Mouse (Mus musculus) heart, embryonic 16.5 days (tissue): ENCODE results near the gene Dlx5. TPM values are rescaled to one million over a fixed set of nuclear protein-coding genes. Genes with fewer than 3 reads are reported as not detected.

Experiments
- ATAC-seq: fragments of 200-750 bp; cut with Nextera tagmentation; replicated peaks from 2 replicates; pipeline ENCODE4 v1.8.0; 2017; ENCODE audit warnings: moderate number of reproducible peaks; ENCODE audit not compliant: insufficient read depth, low FRiP score; ENCODE audit errors: extremely low read depth
- H3K27ac ChIP-seq: fragments of 300-500 bp; sonication (generic); 2 replicates; pipeline ENCODE4 v1.5.1; 2014; ENCODE audit warnings: mild to moderate bottlenecking, low read length, control low read depth, moderate library complexity
- H3K27me3 ChIP-seq: fragments of 300-500 bp; sonication (generic); 2 replicates; pipeline ENCODE4 v1.6.1; 2014; ENCODE audit warnings: low read length, mixed read lengths; ENCODE audit not compliant: control insufficient read depth, insufficient read depth
- H3K36me3 ChIP-seq: fragments of 300-500 bp; sonication (generic); 2 replicates; pipeline ENCODE4 v1.6.1; 2014; ENCODE audit not compliant: control insufficient read depth, insufficient read depth
- H3K4me1 ChIP-seq: fragments of 300-500 bp; sonication (generic); 2 replicates; pipeline ENCODE4 v1.6.1; 2014; ENCODE audit warnings: low read length, mixed read lengths; ENCODE audit not compliant: control insufficient read depth, insufficient read depth
- H3K4me2 ChIP-seq: fragments of 300-500 bp; sonication (generic); 2 replicates; pipeline ENCODE4 v1.6.1; 2014; ENCODE audit warnings: low read depth, mild to moderate bottlenecking, control low read depth, low read length
- H3K4me3 ChIP-seq: fragments of 300-500 bp; sonication (generic); 2 replicates; pipeline ENCODE4 v1.5.1; 2014; ENCODE audit warnings: mild to moderate bottlenecking, control low read depth, low read length
- H3K9ac ChIP-seq: fragments of 300-500 bp; sonication (generic); 2 replicates; pipeline ENCODE4 v1.6.1; 2014; ENCODE audit warnings: low read length, control low read depth
- H3K9me3 ChIP-seq: fragments of 300-500 bp; sonication (generic); replicated peaks from 2 replicates; pipeline ENCODE4 v1.6.1; 2016; ENCODE audit warnings: low read length; ENCODE audit not compliant: control insufficient read depth
- WGBS: fragments of 180-500 bp; shearing (Covaris S2); extraction: QIAGEN DNeasy Blood & Tissue Kit; methylation state at CpG from one replicate; pipeline ENCODE4 v1.1.7; 2014; 5-methylcytosine and 5-hydroxymethylcytosine counted together
- polyA plus RNA-seq: library from polyadenylated mRNA; unstranded; fragments of >200 nt; fragmentation: Nextera tagmentation; extraction: Ambion mirVana; gene quantifications from 2 replicates; pipeline ENCODE4 v1.2.1, GENCODE M21; 2015

The Dlx5 gene
- 1.1 and 1.4 TPM in 2 replicates for polyA plus RNA-seq

DNA sequence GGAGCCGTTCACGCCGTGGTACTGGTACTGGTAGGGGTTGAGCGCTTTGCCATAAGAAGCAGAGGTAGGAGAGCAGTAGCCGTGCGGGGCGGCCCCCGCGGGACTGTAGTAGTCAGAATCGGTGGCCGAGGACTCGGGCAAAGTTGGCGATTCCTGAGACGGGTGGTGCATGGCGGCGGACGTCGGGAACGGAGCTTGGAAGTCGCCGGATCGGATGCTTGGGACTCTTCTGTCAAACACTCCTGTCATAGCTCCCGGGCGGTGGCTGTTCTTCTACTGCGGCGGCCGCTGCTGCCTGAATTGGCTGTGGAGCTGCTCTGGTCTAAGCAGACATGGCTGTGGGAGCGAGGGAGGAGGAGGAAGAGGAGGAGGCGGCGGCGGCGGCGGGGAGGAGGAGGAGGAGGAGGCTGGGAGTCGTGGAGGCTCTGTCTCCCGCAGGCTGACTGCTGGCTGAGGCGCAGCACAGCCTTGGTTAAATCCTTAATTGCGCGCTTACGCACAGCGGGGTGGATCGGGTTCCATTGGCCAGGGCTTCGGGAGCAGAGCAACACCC lies at the start of gene Dlx5:
Dlx5 (minus strand) TSS at position 448 of the 553 bp plus-strand sequence.
- Histone ChIP-seq H3K4me2 (peak within 1 kb of the TSS; percentile 90), H3K36me3 (no peaks in the 10 kb centered on the region), H3K27ac (no peak within 1 kb of the TSS), H3K9ac (peak within 1 kb of the TSS; percentile 57), H3K9me3 (no peaks in the 10 kb centered on the region), H3K27me3 (peaks cover 66% of the 10 kb centered on the region), H3K4me1 (peaks cover 8% of the 10 kb centered on the region), H3K4me3 (peak within 1 kb of the TSS; percentile 62)
- under 1% methylated on average over 40 of the region's 42 CpGs for WGBS
- peak; percentile 47 for ATAC-seq

DNA sequence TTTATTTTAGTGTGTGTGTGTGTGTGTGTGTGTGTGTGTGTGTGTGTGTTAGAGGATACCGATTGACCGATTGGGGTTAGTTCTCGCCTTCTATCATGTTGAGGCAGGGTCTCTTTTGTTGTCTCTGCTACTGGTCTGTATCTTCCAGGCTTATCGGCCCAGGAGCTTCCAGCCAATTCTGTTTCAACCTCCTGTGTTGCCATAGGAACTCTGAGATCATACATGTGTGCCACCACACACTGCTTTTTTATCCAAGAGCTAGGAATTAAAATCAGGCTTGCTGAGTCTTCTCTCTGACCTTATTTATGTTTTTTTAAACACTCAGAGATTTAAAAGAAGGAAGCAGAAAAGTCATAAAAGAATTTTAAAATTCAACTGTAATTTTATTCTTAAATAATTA lies 49.6 kb upstream of the Dlx5 start:
- no peak overlapping the region for H3K9ac ChIP-seq
- no peaks in the 10 kb centered on the region for H3K27me3 ChIP-seq
- no peaks in the 10 kb centered on the region for H3K4me1 ChIP-seq
- no peak for ATAC-seq
- 71% methylated on average over 4 of the region's 4 CpGs for WGBS
- H3K9me3 ChIP-seq: no peaks in the 10 kb centered on the region
- H3K4me3 ChIP-seq: no peak overlapping the region
- H3K27ac ChIP-seq: no peak overlapping the region
- H3K4me2 ChIP-seq: no peak overlapping the region
- no peaks in the 10 kb centered on the region for H3K36me3 ChIP-seq

DNA sequence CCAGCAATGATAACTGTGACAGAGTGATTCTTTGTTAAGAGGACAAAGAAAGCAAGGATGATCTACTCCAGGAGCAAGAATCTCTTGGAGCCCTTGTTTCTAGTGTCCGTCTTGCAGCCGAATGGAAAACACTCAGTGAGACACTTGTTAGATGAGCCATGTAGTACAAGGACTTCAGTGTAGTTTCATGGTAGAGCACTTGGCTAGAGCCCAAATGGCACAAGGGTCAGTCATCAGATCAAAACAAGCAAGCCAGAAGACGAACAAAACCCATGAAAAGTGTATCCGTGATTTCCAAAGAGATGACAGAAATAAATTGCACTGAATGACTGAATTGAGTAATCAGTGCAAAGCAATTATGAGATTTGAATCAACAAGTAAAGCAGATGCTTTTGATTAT lies 48.9 kb upstream of the Dlx5 start:
- 83% methylated on average over 4 of the region's 4 CpGs for WGBS
- H3K36me3 ChIP-seq: no peaks in the 10 kb centered on the region
- H3K4me2 ChIP-seq: no peak overlapping the region
- no peaks in the 10 kb centered on the region for H3K27me3 ChIP-seq
- H3K4me1 ChIP-seq: no peaks in the 10 kb centered on the region
- no peak overlapping the region for H3K27ac ChIP-seq
- H3K9ac ChIP-seq: no peak overlapping the region
- ATAC-seq: no peak
- H3K9me3 ChIP-seq: no peaks in the 10 kb centered on the region
- H3K4me3 ChIP-seq: no peak overlapping the region

DNA sequence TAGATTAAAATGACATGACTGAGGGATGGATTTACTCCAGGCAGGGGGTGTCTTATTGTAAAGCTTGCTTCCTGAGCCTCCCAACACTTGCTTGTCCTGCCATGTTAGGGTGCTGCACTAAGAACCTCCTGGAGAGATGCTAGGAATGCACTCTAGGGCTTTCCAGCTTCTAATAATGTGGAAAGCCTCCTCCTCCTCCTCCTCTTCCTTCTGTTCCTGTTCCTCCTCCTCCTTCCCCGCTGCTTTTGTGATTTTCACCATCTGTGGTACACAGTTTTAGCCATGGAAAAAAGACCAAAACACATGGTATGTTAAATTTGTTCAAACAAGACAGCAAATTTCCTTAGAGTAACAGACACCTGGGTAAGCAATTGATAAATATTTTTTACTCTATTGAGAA lies 43.4 kb upstream of the Dlx5 start:
- Histone ChIP-seq H3K9ac (no peak overlapping the region), H3K4me3 (no peak overlapping the region), H3K4me2 (no peak overlapping the region), H3K9me3 (no peaks in the 10 kb centered on the region), H3K36me3 (no peaks in the 10 kb centered on the region), H3K27ac (no peak overlapping the region), H3K4me1 (no peaks in the 10 kb centered on the region), H3K27me3 (no peaks in the 10 kb centered on the region)
- ATAC-seq: no peak
- 58% methylated on average over 1 of the region's 1 CpGs for WGBS

DNA sequence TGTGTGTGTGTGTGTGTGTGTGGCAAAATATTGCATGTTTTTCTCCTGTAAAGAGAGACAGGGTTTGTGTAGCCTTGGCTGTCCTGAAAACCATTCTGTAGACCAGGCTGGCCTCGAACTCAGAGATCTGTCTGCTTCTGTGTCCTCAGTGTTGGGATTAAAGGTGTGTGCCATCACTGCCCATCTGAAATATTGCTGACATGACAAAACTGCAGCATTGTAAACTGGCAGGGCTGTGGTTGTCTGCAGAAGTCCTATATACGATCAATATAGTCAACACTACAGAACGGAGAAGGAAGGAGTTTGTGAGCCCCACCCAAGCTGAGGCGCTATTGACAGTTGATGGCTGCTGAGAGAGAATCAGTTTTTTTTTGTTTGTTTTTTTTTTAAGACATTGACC lies 35.4 kb upstream of the Dlx5 start:
- H3K9me3 ChIP-seq: no peaks in the 10 kb centered on the region
- no peak overlapping the region for H3K27ac ChIP-seq
- 85% methylated on average over 4 of the region's 4 CpGs for WGBS
- no peaks in the 10 kb centered on the region for H3K27me3 ChIP-seq
- H3K4me1 ChIP-seq: no peaks in the 10 kb centered on the region
- no peak overlapping the region for H3K9ac ChIP-seq
- H3K4me2 ChIP-seq: no peak overlapping the region
- no peak for ATAC-seq
- H3K36me3 ChIP-seq: no peaks in the 10 kb centered on the region
- H3K4me3 ChIP-seq: no peak overlapping the region

DNA sequence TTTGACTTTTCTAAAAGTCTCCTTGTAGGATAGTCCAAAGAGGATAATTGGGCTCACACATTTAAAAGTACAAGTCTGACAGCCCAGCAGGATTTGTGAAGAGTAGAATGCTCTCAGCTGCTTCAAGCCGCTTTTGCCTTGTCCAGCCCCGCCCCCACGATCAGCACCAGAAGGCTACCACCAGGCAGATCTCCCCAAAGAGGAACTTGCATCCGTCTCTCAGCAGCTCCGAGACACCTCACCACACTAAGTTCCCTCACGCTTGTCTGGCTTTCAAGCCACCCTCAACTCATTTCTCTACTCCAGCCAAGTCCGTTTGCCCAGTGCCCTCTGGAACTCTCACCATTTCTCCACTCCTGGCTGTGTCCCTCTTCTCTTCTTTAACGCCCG lies 33.6 kb upstream of the Dlx5 start:
- Histone ChIP-seq H3K4me2 (no peak overlapping the region), H3K9ac (no peak overlapping the region), H3K27ac (no peak overlapping the region), H3K9me3 (no peaks in the 10 kb centered on the region), H3K4me1 (no peaks in the 10 kb centered on the region), H3K27me3 (no peaks in the 10 kb centered on the region), H3K36me3 (no peaks in the 10 kb centered on the region), H3K4me3 (no peak overlapping the region)
- no peak for ATAC-seq
- WGBS: 40% methylated on average over 9 of the region's 9 CpGs

DNA sequence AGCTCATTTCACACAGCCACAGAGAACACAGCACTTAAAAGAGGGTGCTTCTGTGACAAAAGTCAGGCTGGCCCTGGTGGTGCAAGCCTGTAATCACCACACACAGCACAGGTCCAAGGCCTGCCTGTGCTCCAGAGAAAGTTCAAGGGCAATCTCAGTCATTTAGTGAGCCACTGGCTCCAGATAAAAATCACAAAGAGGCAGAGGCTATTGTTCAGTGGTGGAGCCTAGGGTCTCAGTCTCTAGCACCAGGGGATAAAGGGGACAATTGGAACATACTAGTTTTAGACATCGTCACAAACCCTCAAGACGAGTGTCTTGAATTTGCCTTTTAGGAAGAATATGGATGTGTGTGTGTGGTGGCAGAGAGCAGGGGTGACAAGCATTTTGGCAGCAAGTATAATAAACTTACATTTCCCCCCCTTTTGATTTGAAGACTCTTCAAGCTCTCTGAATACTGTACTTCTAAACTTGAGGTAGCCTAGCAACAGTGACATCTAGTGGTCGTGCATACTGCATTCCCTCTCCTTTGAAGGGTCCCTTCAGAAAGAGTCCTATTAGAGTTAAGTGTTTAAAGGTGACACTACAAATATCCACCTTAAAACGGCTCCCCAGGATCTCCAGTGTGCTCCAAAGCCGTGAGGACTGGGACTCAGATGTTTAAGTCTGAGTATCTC lies 33.1 kb upstream of the Dlx5 start:
- no peak overlapping the region for H3K9ac ChIP-seq
- WGBS: 26% methylated on average over 5 of the region's 5 CpGs
- no peaks in the 10 kb centered on the region for H3K9me3 ChIP-seq
- H3K4me1 ChIP-seq: no peaks in the 10 kb centered on the region
- no peaks in the 10 kb centered on the region for H3K36me3 ChIP-seq
- H3K27ac ChIP-seq: no peak overlapping the region
- H3K4me3 ChIP-seq: no peak overlapping the region
- no peaks in the 10 kb centered on the region for H3K27me3 ChIP-seq
- 0 out of 2 replicates have a peak, but pooled peaks have one; percentile 37 for ATAC-seq
- no peak overlapping the region for H3K4me2 ChIP-seq

DNA sequence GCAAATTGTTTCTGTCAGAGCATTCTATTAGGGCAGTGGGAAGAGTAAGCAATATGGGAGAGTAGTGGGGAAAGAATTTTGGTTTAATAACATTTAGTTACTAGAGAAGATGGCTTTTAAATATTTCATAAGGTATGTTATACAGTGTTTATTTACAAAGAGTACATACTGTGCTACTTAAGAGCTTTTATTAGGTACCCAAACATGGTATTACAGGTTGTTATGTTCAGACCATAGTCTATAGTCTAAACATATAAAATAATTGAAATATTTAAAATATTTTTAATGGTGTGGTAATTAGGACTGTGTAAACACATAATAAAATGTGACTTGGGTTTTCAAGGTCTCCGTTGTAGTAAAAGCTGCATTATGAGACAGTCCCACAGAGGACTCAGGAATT lies 32.4 kb upstream of the Dlx5 start:
- Histone ChIP-seq H3K36me3 (no peaks in the 10 kb centered on the region), H3K4me2 (no peak overlapping the region), H3K4me3 (no peak overlapping the region), H3K9me3 (no peaks in the 10 kb centered on the region), H3K27ac (no peak overlapping the region), H3K9ac (no peak overlapping the region), H3K4me1 (no peaks in the 10 kb centered on the region), H3K27me3 (no peaks in the 10 kb centered on the region)
- 65% methylated on average over 1 of the region's 1 CpGs for WGBS
- ATAC-seq: no peak

DNA sequence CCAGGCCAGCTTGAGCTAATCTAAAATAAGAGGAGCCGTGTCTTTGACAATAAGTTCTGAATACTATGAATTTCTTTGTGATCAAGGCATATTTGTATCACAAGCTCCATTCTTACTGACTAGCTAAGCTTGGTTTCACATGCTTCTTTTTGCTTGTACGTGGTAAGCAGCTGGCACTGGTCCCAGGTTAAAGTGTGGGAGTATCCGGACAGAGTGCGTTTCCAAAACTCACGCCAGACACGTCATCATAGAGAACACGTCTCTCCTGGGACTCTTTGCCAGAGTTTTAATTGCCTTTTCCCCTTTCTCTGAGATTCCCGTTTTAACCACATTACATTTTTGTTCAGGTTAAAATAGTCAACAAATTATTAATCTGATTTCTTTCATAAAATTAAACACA lies 27.7 kb upstream of the Dlx5 start:
- Histone ChIP-seq H3K4me1 (no peaks in the 10 kb centered on the region), H3K4me2 (no peak overlapping the region), H3K9ac (no peak overlapping the region), H3K4me3 (no peak overlapping the region), H3K27ac (no peak overlapping the region), H3K27me3 (no peaks in the 10 kb centered on the region), H3K36me3 (no peaks in the 10 kb centered on the region), H3K9me3 (no peaks in the 10 kb centered on the region)
- 0 out of 2 replicates have a peak, but pooled peaks have one; percentile 58 for ATAC-seq
- 25% methylated on average over 8 of the region's 8 CpGs for WGBS
